Mouse (Mus musculus): ENCODE measurements around the gene Epha2.

Gene Epha2

GRCm38 (mm10) chr4:141302428-141303401 is 1.7 kb downstream of the Epha2 start:
- in situ Hi-C loops (cut with MboI, MseI) = no loop called here

DNA sequence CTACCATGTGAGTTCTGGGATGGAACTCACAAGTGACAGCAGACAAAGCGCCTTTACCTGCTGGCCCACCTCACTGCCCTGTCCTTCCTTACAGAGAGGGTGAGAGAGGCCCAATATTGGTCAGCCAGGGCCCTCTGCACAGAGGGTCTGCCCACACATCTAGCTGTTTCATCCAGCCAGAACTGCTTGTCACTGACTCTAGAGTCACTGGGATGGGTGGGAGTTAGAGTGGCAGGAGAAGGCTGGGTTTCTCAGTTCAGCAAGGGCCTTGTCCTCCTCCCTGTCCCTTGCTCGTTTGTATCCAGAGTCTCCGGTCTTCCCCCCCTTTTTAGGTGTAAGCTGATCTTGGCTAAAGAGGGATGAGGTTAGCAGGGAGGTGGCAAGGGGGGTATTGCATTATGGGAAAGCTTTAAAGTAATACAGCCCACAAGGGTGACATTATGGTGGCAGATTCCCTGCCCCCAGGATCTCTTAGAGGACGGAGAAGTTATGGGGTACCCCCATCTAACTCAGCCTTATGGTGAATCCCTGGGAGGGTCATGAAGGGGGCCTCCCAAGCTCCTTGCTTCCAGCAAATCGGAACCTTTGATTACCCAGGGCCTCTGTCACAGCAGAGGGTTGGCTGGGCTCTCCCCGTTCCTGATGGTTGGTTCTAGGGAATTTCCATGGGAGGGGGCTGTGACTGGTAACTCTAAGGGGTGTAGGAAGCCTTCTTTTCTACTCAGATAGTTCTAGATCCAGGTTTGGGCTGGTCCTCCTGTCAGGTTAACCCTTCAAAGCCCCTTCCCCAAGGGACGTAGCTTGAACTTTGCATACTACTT is 2.6 kb downstream of the Epha2 start:
- in situ Hi-C loops (cut with MboI, MseI) = no loop called here

GRCm38 (mm10) chr4:141304223-141304611 is 3.2 kb downstream of the Epha2 start:
- in situ Hi-C loops (cut with MboI, MseI) = no loop called here

- in situ Hi-C loops (cut with MboI, MseI) = no loop called here
These were observed 5.0 kb downstream of the Epha2 start for GRCm38 (mm10) chr4:141306057-141306456.

DNA sequence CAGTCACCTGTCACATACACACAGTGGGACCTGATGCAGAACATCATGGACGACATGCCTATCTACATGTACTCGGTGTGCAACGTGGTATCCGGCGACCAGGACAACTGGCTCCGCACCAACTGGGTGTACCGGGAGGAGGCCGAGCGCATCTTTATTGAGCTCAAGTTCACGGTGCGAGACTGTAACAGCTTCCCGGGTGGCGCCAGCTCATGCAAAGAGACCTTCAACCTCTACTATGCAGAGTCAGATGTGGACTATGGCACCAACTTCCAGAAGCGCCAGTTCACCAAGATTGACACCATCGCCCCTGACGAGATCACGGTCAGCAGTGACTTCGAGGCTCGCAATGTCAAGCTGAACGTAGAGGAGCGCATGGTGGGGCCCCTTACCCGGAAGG is 7.3 kb downstream of the Epha2 start:
- in situ Hi-C loops (cut with MboI, MseI) = no loop called here

DNA sequence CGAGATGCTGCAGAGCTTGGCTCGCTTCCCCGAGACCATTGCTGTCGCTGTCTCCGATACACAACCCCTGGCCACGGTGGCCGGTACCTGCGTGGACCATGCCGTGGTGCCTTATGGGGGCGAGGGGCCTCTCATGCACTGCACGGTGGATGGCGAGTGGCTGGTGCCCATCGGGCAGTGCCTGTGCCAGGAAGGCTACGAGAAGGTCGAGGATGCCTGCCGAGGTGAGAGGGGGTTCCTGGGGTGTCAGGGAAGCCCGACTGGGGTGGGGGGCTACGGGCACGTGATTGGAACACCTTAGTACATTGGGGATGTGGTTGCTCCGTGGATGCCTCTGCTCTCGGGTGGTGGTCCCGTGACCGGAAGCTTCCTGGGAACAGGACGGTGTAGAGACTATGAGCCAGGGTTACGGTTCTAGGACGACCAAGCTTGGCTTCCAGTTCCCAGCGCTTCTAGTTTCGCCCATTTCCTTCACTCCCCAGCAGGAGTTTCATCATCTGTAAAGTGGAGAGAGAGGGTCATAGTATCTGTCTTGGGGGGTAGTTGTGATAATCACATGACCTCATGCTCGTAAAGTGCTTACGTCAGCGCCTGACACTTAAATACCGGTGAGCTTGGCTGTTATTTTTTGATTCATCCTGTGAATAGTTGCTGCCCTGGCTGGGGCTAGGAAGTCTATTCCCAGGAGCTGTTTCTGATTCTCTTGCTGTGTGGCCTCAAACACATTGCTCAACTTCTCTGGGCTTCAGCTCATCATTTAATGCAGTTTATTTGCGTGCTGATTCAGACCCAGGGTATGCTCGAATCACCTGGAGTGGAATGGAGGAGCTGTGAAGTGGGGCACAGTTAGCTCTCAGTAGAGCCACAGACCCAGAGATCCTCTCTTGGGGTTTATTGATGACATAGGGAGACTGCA is 8.1 kb downstream of the Epha2 start:
- in situ Hi-C loops (cut with MboI, MseI) = no loop called here

GRCm38 (mm10) chr4:141309773-141310145 is 8.7 kb downstream of the Epha2 start:
- in situ Hi-C loops (cut with MboI, MseI) = no loop called here

DNA sequence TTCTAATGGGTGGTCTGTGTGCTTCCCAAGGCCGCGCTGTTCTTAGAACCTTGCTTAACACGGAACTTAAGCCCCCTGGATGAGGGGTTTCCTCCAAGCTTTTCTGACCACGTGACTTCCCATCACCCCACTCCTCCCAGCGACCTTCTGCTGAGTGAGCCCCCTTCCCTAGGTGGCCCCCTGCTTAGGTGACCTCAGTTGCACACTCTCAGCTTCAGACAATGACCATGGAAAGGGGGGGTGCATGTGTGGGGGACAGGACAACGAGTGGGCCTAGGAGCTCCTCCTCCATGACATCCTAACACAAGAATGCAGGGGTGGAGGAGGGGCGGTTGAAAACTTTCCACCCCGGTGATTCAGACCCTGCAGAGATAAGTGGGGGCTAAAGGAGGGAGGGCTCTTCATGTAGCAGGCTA is 9.2 kb downstream of the Epha2 start:
- in situ Hi-C loops (cut with MboI, MseI) = no loop called here

DNA sequence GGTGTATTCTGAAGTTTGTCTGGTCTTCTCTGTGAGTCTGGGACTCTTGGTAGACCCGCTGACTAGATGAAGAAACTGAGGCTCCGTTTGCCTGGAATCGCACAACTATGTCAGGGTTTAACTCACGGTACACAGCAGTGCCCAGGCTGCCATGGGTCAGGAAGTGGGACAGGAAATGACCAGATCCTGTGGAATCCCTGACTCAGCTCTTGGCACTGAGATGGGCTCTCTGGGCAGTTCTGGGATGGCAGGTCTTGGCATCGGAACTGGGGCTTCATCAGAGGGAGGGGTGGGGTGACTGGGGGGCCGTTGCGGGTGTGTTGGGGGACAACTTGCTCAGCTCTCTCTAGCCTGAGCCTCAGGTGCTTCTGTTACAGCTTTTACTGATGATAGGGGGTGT is 10.0 kb downstream of the Epha2 start:
- in situ Hi-C loops (cut with MboI, MseI) = no loop called here

DNA sequence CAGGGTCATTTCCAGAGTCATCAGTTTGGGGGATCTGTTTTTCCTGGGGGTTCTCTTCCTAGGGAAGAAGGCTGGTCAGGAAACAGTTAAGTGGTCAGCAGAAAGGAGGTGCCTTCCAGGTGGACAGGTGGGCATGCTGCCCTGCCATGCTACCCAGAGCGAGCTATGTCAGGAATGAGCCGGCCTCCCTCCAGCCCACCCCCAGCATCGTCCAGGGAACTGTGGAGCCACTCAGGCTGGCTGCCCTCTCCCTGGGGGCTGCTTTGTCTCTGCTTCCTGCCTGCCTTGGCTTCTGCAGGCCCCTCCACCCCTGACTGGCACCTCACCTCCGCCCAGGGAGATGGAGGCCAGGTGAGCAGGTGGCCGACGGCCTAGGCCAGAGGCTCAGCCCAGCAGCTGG is 10.5 kb downstream of the Epha2 start:
- in situ Hi-C loops (cut with MboI, MseI) = no loop called here

- in situ Hi-C loops (cut with MboI, MseI) = no loop called here
These were observed 10.9 kb downstream of the Epha2 start for GRCm38 (mm10) chr4:141311908-141312307.

GRCm38 (mm10) chr4:141312513-141313131 is 11.6 kb downstream of the Epha2 start:
- in situ Hi-C loops (cut with MboI, MseI) = no loop called here

DNA sequence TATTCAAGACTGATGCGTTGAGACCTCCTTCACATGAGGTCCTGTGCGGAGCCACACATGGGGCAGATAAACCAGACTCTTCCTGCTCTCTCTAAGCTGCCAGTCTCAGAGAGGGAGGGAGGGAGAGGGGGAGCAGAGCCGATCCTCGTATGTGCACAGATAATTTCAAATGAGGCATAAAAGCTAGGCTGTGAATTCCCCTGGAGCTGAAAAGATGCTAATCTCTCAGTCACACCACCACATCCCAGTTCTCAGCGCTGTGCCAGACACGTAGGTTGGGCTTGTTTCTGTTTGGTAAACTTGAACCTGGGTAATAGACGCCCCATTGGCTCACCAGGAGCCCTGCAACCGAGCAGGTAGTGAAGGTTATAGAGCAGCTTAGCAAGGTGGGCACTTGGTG is 12.4 kb downstream of the Epha2 start:
- in situ Hi-C loops (cut with MboI, MseI) = no loop called here

GRCm38 (mm10) chr4:141313924-141314323 is 12.9 kb downstream of the Epha2 start:
- in situ Hi-C loops (cut with MboI, MseI) = no loop called here

DNA sequence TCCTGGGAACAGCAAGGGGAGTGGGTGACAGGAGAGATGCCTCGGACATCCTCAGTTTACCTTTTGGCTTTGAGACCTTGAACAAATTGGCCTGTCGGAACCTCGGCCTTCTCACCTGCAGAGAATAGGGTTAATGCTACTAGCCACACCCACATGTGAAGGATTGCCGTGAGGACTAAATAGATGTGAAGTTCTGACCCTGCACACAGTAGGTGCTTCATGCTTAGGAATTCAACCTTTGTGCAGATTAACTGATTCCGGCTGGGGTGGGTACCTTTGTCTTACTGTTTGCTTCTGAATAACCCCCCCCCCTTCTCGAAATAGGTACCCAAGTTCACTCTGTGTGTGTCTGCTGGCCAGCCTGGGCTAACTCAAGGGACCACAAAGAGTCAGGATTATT is 13.7 kb downstream of the Epha2 start:
- in situ Hi-C loops (cut with MboI, MseI) = no loop called here

GRCm38 (mm10) chr4:141316023-141316422 is 15.0 kb downstream of the Epha2 start:
- in situ Hi-C loops (cut with MboI, MseI) = no loop called here

DNA sequence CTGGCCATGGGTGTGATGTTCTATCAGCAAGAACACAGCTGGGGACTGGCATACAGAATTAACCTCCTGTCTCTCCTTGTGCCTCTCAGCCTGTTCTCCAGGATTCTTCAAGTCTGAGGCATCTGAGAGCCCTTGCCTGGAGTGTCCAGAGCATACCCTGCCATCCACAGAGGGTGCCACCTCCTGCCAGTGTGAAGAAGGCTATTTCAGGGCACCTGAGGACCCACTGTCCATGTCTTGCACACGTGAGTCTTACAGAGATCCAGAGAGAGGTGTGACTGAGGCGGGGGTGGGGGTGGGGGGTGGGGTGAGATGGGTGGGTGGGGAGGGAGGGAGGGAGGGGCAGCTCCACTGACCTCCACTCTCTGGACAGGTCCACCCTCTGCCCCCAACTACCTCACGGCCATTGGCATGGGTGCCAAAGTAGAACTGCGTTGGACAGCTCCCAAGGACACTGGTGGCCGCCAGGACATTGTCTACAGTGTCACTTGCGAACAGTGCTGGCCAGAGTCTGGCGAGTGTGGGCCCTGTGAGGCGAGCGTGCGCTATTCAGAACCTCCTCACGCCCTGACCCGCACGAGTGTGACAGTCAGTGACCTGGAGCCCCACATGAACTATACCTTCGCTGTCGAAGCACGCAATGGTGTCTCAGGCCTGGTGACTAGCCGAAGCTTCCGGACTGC is 15.6 kb downstream of the Epha2 start:
- in situ Hi-C loops (cut with MboI, MseI) = no loop called here

DNA sequence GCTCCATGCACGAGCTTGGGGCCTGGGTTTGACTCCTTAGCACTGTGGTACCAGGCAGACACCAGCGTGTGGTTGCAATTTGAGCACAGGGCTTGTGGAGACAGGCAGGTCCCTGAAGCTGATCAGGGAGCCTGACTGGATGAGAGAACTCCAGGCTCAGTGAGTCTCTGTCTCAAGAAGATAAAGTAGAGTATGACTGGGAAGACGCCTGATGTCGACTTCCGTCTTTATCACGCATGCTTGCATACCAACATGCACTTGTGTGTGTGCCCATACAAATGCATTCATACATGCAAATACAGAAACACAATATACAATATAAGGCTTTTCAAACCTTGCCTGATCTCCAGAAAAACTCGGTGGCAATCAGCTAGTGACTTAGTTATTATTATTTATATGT is 16.9 kb downstream of the Epha2 start:
- in situ Hi-C loops (cut with MboI, MseI) = no loop called here

DNA sequence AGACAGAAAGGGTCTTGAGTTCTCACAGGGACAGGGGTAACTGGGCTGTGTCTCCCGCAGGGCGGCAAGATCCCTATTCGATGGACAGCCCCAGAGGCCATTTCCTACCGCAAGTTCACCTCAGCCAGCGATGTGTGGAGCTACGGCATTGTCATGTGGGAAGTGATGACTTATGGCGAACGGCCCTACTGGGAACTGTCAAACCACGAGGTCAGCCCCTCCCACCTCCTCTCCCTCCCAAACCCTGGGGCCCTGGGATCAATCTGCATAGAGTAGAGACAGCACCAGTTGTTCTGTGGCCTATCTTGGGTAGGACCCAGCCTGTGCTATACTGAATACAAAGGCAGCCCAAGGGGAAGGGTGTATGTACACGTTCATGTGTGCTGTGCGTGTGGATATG is 21.5 kb downstream of the Epha2 start:
- in situ Hi-C loops (cut with MboI, MseI) = no loop called here

- in situ Hi-C loops (cut with MboI, MseI) = loop anchor here (25.0 kb wide), 1 partner anchor 1688 kb away; no protein-coding TSS in a partner anchor
These were observed 23.7 kb downstream of the Epha2 start for GRCm38 (mm10) chr4:141324771-141325191.
